Mouse (Mus musculus) embryonic facial prominence, embryonic 10.5 days (tissue): Measurements from ENCODE around the gene Tex29. TPM values are rescaled to one million over a fixed set of nuclear protein-coding genes. Genes with fewer than 3 reads are reported as not detected.

Source experiments
- DNase-seq: peaks from one replicate; pipeline ENCODE4 v3.0.0-alpha.2; 2017; ENCODE audit warnings: low spot score
- H3K27ac ChIP-seq: fragments of 300-500 bp; sonication (generic); replicated peaks from 2 replicates; pipeline ENCODE4 v1.5.1; 2016; ENCODE audit warnings: mild to moderate bottlenecking
- H3K27me3 ChIP-seq: fragments of 300-500 bp; sonication (generic); replicated peaks from 2 replicates; pipeline ENCODE4 v1.6.1; 2016; ENCODE audit warnings: low read depth, mild to moderate bottlenecking; ENCODE audit not compliant: poor library complexity, severe bottlenecking
- H3K36me3 ChIP-seq: fragments of 300-500 bp; sonication (generic); replicated peaks from 2 replicates; pipeline ENCODE4 v1.6.1; 2016; ENCODE audit warnings: mild to moderate bottlenecking, moderate library complexity
- H3K4me1 ChIP-seq: fragments of 300-500 bp; sonication (generic); 2 replicates; pipeline ENCODE4 v1.6.1; 2016
- H3K4me3 ChIP-seq: fragments of 300-500 bp; sonication (generic); 2 replicates; pipeline ENCODE4 v1.5.1; 2016; ENCODE audit warnings: mild to moderate bottlenecking, moderate library complexity
- H3K9me3 ChIP-seq: fragments of 300-500 bp; sonication (generic); 2 replicates; pipeline ENCODE4 v1.6.1; 2016; ENCODE audit warnings: mild to moderate bottlenecking
- WGBS: fragments of 180-500 bp; shearing (Covaris S2); methylation state at CpG from one replicate; pipeline ENCODE4 v1.1.7; 2016; 5-methylcytosine and 5-hydroxymethylcytosine counted together
- polyA plus RNA-seq: library from polyadenylated mRNA; unstranded; fragments of >200 nt; fragmentation: Nextera tagmentation; extraction: Ambion mirVana; gene quantifications from 2 replicates; pipeline ENCODE4 v1.2.1, GENCODE M21; 2016

The Tex29 gene
- polyA plus RNA-seq, 1 experiment from 2014 or later = not detected

DNA sequence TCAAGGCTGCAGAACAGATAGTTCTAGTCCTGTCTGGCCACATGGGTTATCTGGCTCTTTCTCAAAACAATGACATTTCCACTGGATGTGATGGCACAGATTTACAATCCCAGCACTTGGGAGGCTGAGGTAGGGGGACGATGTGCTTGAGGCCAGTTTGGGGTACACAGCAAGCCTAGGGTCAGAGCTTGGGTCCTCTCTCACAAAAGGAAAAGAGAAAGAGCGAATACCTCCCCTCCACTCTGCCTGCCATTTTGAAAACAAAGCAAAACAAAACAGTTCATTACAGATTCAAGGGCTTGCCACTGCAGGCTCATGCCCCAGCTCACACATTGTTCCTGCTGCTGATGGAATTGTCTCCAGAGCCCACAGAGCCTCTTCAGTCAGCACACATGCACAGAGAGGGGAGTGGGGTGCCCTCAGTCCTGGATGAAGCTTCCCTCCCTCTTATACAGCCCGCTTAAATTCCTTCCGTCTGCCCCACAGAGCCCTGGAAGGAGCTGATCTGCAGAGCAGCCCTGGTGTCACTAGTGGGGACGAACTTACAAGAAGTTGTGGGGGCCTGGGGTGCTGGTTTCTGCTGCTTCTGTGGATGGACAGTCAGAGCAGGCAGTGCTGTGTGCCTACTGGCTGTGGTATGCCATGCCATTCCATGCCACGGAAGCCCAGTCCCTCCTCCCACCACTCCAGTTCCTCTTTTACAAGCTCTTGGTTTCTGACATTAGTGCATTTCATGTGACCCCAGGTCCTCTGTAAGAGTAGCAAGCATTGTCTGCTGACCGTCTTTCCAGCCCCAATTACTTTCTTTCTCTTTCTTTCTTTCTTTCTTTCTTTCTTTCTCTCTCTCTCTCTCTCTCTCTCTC is 49.1 kb downstream of the Tex29 start:
- peaks cover 28% of the 10 kb centered on the region for H3K4me1 ChIP-seq
- H3K36me3 ChIP-seq = no peaks in the 10 kb centered on the region
- peak overlapping the region; percentile 49 for H3K27ac ChIP-seq
- DNase-seq = no peak
- H3K27me3 ChIP-seq = no peaks in the 10 kb centered on the region
- 56% methylated on average over 7 of the region's 7 CpGs for WGBS
- H3K9me3 ChIP-seq = no peaks in the 10 kb centered on the region
- H3K4me3 ChIP-seq = no peak overlapping the region

DNA sequence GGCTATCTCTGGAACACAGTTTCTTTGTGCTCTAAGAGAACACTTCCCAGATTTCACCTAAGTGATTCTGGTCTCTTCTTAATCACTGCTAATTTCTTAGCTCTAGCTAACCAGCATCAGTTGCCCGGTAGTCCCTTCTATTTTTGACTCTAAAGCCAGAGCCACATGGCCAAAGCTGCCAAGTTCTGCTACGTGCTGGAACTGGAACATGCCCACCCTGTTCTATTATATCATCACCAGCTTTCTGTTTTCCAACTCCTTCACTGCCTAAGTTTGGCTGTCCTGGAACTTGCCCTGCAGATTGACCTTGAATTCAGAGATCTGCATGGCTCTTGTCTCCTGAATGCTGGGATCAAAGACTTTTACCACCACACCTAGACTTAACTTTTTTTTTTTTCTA is 52.5 kb downstream of the Tex29 start:
- WGBS = 88% methylated on average over 2 of the region's 2 CpGs

DNA sequence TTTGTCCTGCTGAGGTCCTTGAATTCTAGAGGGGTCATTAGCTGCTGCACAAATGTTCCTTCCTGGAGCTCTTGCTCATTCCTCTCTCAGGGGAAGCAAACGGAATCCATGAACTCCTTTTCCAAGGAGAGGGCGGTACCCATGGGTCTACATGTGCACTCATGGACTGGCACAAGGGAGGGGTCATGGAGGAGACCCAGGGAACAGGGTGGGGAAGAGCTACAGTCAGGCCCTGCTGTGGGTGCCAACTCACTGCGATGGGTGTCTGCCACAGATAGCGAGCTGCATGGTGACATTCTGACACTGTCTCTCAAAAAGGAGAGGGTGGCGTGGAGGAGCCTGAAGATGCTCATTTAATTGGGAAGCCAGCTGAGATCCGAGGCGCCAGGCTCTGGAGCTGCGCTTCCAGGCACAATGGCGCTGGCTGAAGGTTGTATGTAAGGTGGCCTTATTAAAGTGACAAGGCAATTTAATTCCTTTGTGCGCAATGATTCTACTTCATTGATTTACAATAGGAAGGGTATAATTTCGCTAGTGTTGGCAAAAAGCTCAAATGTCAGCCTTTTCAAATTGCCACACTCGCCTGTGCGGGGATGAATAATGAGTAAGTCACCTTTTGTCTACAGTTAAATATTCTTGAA is 55.9 kb downstream of the Tex29 start:
- H3K36me3 ChIP-seq = no peaks in the 10 kb centered on the region
- peaks cover 13% of the 10 kb centered on the region; the same call in 1 of the 2 replicates for H3K27me3 ChIP-seq
- H3K4me3 ChIP-seq = no peak overlapping the region
- peaks cover 17% of the 10 kb centered on the region; the same call in 1 of the 2 replicates for H3K4me1 ChIP-seq
- H3K9me3 ChIP-seq = no peaks in the 10 kb centered on the region
- 71% methylated on average over 13 of the region's 13 CpGs for WGBS
- DNase-seq = no peak
- H3K27ac ChIP-seq = no peak overlapping the region

More for the DNA sequence above, 52.5 kb downstream of the Tex29 start:
- DNase-seq = no peak
- H3K4me1 ChIP-seq = peaks cover 17% of the 10 kb centered on the region; the same call in 1 of the 2 replicates
- H3K9me3 ChIP-seq = no peaks in the 10 kb centered on the region
- no peak overlapping the region for H3K4me3 ChIP-seq
- H3K27me3 ChIP-seq = peaks cover 1% of the 10 kb centered on the region; the same call in 1 of the 2 replicates
- H3K27ac ChIP-seq = no peak overlapping the region
- H3K36me3 ChIP-seq = no peaks in the 10 kb centered on the region

- 81% methylated on average over 10 of the region's 10 CpGs for WGBS
- Histone ChIP-seq H3K27ac (no peak overlapping the region), H3K4me1 (peaks cover 17% of the 10 kb centered on the region; the same call in 1 of the 2 replicates), H3K27me3 (peaks cover 13% of the 10 kb centered on the region; the same call in 1 of the 2 replicates), H3K9me3 (no peaks in the 10 kb centered on the region), H3K36me3 (no peaks in the 10 kb centered on the region), H3K4me3 (no peak overlapping the region)
- DNase-seq = no peak
Measured at GRCm38 (mm10) chr8:11896677-11897076, 56.4 kb downstream of the Tex29 start.

GRCm38 (mm10) chr8:11898814-11899213 is 58.5 kb downstream of the Tex29 start:
- H3K4me3 ChIP-seq = no peak overlapping the region
- no peaks in the 10 kb centered on the region for H3K9me3 ChIP-seq
- no peaks in the 10 kb centered on the region for H3K36me3 ChIP-seq
- peaks cover 17% of the 10 kb centered on the region; the same call in 1 of the 2 replicates for H3K4me1 ChIP-seq
- no peak overlapping the region for H3K27ac ChIP-seq
- 86% methylated on average over 1 of the region's 1 CpGs for WGBS
- peaks cover 13% of the 10 kb centered on the region; the same call in 1 of the 2 replicates for H3K27me3 ChIP-seq
- DNase-seq = no peak

Other genes with a start within 250 kb of the Tex29 start
- 121 and 133 TPM in 2 replicates for gene Ankrd10, start 204.7 kb upstream of the Tex29 start, polyA plus RNA-seq
- 0.11 TPM in 1 of 2 replicates, not detected in the other for gene 1700016D06Rik, start 139.4 kb upstream of the Tex29 start, polyA plus RNA-seq
- gene Arhgef7, start 112.8 kb upstream of the Tex29 start, polyA plus RNA-seq = 50.3 and 55.1 TPM in 2 replicates